Mouse (Mus musculus) heart, postnatal 0 days (tissue): ENCODE results near the gene Egflam. TPM values are rescaled to one million over a fixed set of nuclear protein-coding genes. Genes with fewer than 3 reads are reported as not detected.

Source experiments
- ATAC-seq: fragments of 200-750 bp; cut with Nextera tagmentation; 2 replicates; pipeline ENCODE4 v1.8.0; 2017; ENCODE audit warnings: low read depth, moderate number of reproducible peaks, moderate library complexity; ENCODE audit not compliant: insufficient read depth
- DNase-seq: peaks from one replicate; pipeline ENCODE4 v3.0.0-alpha.2; 2016; ENCODE audit warnings: low spot score
- H3K27ac ChIP-seq: fragments of 300-500 bp; sonication (generic); 2 replicates; pipeline ENCODE4 v1.5.1; 2014; ENCODE audit warnings: low read depth, mild to moderate bottlenecking
- H3K27me3 ChIP-seq: fragments of 300-500 bp; sonication (generic); 2 replicates; pipeline ENCODE4 v1.6.1; 2014; ENCODE audit warnings: low read length, mixed read lengths; ENCODE audit not compliant: control insufficient read depth, insufficient read depth
- H3K36me3 ChIP-seq: fragments of 300-500 bp; sonication (generic); replicated peaks from 2 replicates; pipeline ENCODE4 v1.6.1; 2014; ENCODE audit warnings: low read length, mixed read lengths; ENCODE audit not compliant: control insufficient read depth, insufficient read depth
- H3K4me1 ChIP-seq: fragments of 300-500 bp; sonication (generic); 2 replicates; pipeline ENCODE4 v1.6.1; 2014; ENCODE audit warnings: antibody characterized with exemption; ENCODE audit not compliant: control insufficient read depth, insufficient read depth
- H3K4me2 ChIP-seq: fragments of 300-500 bp; sonication (generic); 2 replicates; pipeline ENCODE4 v1.6.1; 2014; ENCODE audit warnings: low read depth, mild to moderate bottlenecking, low read length, moderate library complexity
- H3K4me3 ChIP-seq: fragments of 300-500 bp; sonication (generic); 2 replicates; pipeline ENCODE4 v1.5.1; 2014; ENCODE audit warnings: low read depth, low read length
- H3K9ac ChIP-seq: fragments of 300-500 bp; sonication (generic); replicated peaks from 2 replicates; pipeline ENCODE4 v1.6.1; 2014; ENCODE audit warnings: low read depth, low read length, mixed read lengths
- H3K9me3 ChIP-seq: fragments of 300-500 bp; sonication (generic); replicated peaks from 2 replicates; pipeline ENCODE4 v1.6.1; 2016; ENCODE audit warnings: low read length; ENCODE audit not compliant: control insufficient read depth
- CTCF ChIP-seq: IDR thresholded peaks from 2 replicates; pipeline ENCODE4 v1.5.1; 2016; ENCODE audit warnings: antibody characterized with exemption, control low read depth, low read depth
- EP300 ChIP-seq: IDR thresholded peaks from 2 replicates; pipeline ENCODE4 v1.6.1; 2016; ENCODE audit warnings: antibody characterized with exemption, low read depth
- WGBS: fragments of 180-500 bp; shearing (Covaris S2); extraction: QIAGEN DNeasy Blood & Tissue Kit; methylation state at CpG from one replicate; pipeline ENCODE4 v1.1.7; 2014; 5-methylcytosine and 5-hydroxymethylcytosine counted together
- polyA plus RNA-seq: library from polyadenylated mRNA; unstranded; fragments of >200 nt; fragmentation: Nextera tagmentation; extraction: Ambion mirVana; gene quantifications from 2 replicates; pipeline ENCODE4 v1.2.1, GENCODE M21; 2015
- total RNA-seq: library from RNA; depleted of rRNA; stranded (reverse); fragments of >200 nt; gene quantifications from 2 replicates; pipeline ENCODE4 v1.2.3, GENCODE M21; 2014; ENCODE audit warnings: low replicate concordance

Gene Egflam
- total and polyA plus RNA-seq, 2 experiments from 2014 or later = 2.8 to 10.2 TPM

- Histone ChIP-seq H3K4me2 (no peak overlapping the region), H3K9ac (no peak overlapping the region), H3K9me3 (no peaks in the 10 kb centered on the region), H3K36me3 (no peaks in the 10 kb centered on the region), H3K27me3 (no peaks in the 10 kb centered on the region), H3K4me1 (no peaks in the 10 kb centered on the region), H3K27ac (no peak overlapping the region), H3K4me3 (no peak overlapping the region)
- DNase-seq = no peak
- ATAC-seq = no peak
- 78% methylated on average over 13 of the region's 13 CpGs for WGBS
- TF ChIP-seq EP300 = no peak
- TF ChIP-seq CTCF = no peak
Measured at GRCm38 (mm10) chr15:7233393-7234090, 164.7 kb downstream of the Egflam start.

GRCm38 (mm10) chr15:7226225-7226624 lies 172.0 kb downstream of the Egflam start:
- Histone ChIP-seq H3K27me3 (no peaks in the 10 kb centered on the region), H3K4me1 (peaks cover 23% of the 10 kb centered on the region), H3K9me3 (no peaks in the 10 kb centered on the region), H3K9ac (no peak overlapping the region), H3K27ac (no peak overlapping the region), H3K4me2 (no peak overlapping the region), H3K36me3 (no peaks in the 10 kb centered on the region), H3K4me3 (no peak overlapping the region)
- DNase-seq = peak; percentile 89
- no peak for TF ChIP-seq EP300
- peak; percentile 100 for TF ChIP-seq CTCF
- ATAC-seq = peak; percentile 49
- 3% methylated on average over 5 of the region's 5 CpGs for WGBS

- H3K4me3 ChIP-seq = no peak overlapping the region
- H3K9ac ChIP-seq = 0 out of 2 replicates have a peak overlapping the region, but pooled peaks have one; percentile 36
- H3K4me2 ChIP-seq = peak overlapping the region; percentile 42
- peak overlapping the region; percentile 93 for H3K27ac ChIP-seq
- 40% methylated on average over 12 of the region's 12 CpGs for WGBS
- no peaks in the 10 kb centered on the region for H3K36me3 ChIP-seq
- DNase-seq (peak; percentile 21), ATAC-seq (peak; percentile 9; the same call in 1 of the 2 replicates)
- TF ChIP-seq CTCF (no peak), EP300 (no peak)
- H3K4me1 ChIP-seq = peaks cover 29% of the 10 kb centered on the region
- H3K27me3 ChIP-seq = no peaks in the 10 kb centered on the region
- no peaks in the 10 kb centered on the region for H3K9me3 ChIP-seq
Measured at GRCm38 (mm10) chr15:7224151-7224775, 173.9 kb downstream of the Egflam start.

- ATAC-seq (peak; percentile 87), DNase-seq (peak; percentile 84)
- H3K4me2 ChIP-seq = peak overlapping the region; percentile 42
- peak overlapping the region; percentile 93 for H3K27ac ChIP-seq
- no peak for TF ChIP-seq CTCF
- 0 out of 2 replicates have a peak, but pooled peaks have one; percentile 46 for TF ChIP-seq EP300
- H3K36me3 ChIP-seq = no peaks in the 10 kb centered on the region
- WGBS = 26% methylated on average over 11 of the region's 11 CpGs
- peak overlapping the region; percentile 36 for H3K9ac ChIP-seq
- peaks cover 29% of the 10 kb centered on the region for H3K4me1 ChIP-seq
- no peaks in the 10 kb centered on the region for H3K9me3 ChIP-seq
- peak overlapping the region; percentile 20 for H3K4me3 ChIP-seq
- no peaks in the 10 kb centered on the region for H3K27me3 ChIP-seq
Measured at GRCm38 (mm10) chr15:7222809-7223208, 175.4 kb downstream of the Egflam start.

GRCm38 (mm10) chr15:7217273-7217598 lies 181.0 kb downstream of the Egflam start:
- no peak for ATAC-seq
- H3K27ac ChIP-seq = no peak overlapping the region
- TF ChIP-seq EP300 = no peak
- no peak for TF ChIP-seq CTCF

More at GRCm38 (mm10) chr15:7217273-7217598, 181.0 kb downstream of the Egflam start:
- H3K9me3 ChIP-seq = no peaks in the 10 kb centered on the region
- no peak overlapping the region for H3K4me2 ChIP-seq
- no peak for DNase-seq
- H3K27me3 ChIP-seq = no peaks in the 10 kb centered on the region
- H3K9ac ChIP-seq = no peak overlapping the region
- H3K4me1 ChIP-seq = peaks cover 20% of the 10 kb centered on the region
- H3K36me3 ChIP-seq = no peaks in the 10 kb centered on the region
- WGBS = 77% methylated on average over 6 of the region's 6 CpGs
- H3K4me3 ChIP-seq = no peak overlapping the region
